Mouse (Mus musculus) monocyte, adult 59 days (primary cell): Measurements from ENCODE around the gene Snx9. TPM values are rescaled to one million over a fixed set of nuclear protein-coding genes. Genes with fewer than 3 reads are reported as not detected.

ENCODE experiments used
- total RNA-seq, 2 experiments: library from RNA; stranded (reverse); gene quantifications; one replicate each; pipeline ENCODE4 v1.2.4; 2023

The Snx9 gene
- 10 to 100 TPM; 38.5 to 39.6 TPM for total RNA-seq

GRCm38 (mm10) chr17:5841128-5841942 lies at the start of gene Snx9:
TSS of gene Snx9 (plus strand) at chr17:5841329.

GRCm38 (mm10) chr17:5941230-5942043 lies 100.3 kb downstream of the Snx9 start, which contains the start of gene Synj2:
TSS of gene Synj2 (plus strand) at chr17:5941280.

Other genes starting within 250 kb of the Snx9 start
- gene Synj2, start 100.0 kb downstream of the Snx9 start, total RNA-seq: 10 to 100 TPM; 10.9 to 12.9 TPM
- 1 to 10 TPM; 4.6 to 4.7 TPM for gene Serac1, start 238.4 kb downstream of the Snx9 start, total RNA-seq
- 10 to 100 TPM; 37.5 to 43.7 TPM for gene Gtf2h5, start 238.5 kb downstream of the Snx9 start, total RNA-seq